Mouse (Mus musculus) neutrophil, adult 65 days (primary cell): Measurements from ENCODE around the gene Otop2. TPM values are rescaled to one million over a fixed set of nuclear protein-coding genes. Genes with fewer than 3 reads are reported as not detected.

Source experiments
- total RNA-seq: library from RNA; stranded (reverse); gene quantifications from 2 replicates; pipeline ENCODE4 v1.2.4, GENCODE M21; 2023

The Otop2 gene
- total RNA-seq = not detected in 2 replicates

GRCm38 (mm10) chr11:115306863-115307262 is at the start of gene Otop2:
Otop2 (plus strand) TSS chr11:115307163.

GRCm38 (mm10) chr11:115267061-115267883 is 39.7 kb upstream of the Otop2 start, which contains the start of gene Grin2c:
Grin2c (minus strand) TSS chr11:115267243.

GRCm38 (mm10) chr11:115276780-115277603 is 30.0 kb upstream of the Otop2 start, which contains the start of gene Fdxr:
Fdxr (minus strand) TSS chr11:115277050.

GRCm38 (mm10) chr11:115297214-115297826 is 9.6 kb upstream of the Otop2 start, which contains the start of gene Fads6:
Fads6 (minus strand) TSS chr11:115297663.

GRCm38 (mm10) chr11:115321906-115322693 is 15.1 kb downstream of the Otop2 start, which contains the start of gene Ush1g:
Ush1g (minus strand) TSS chr11:115322041.

GRCm38 (mm10) chr11:115334531-115334930 is 27.6 kb downstream of the Otop2 start, which contains the start of gene Otop3:
Otop3 (plus strand) TSS chr11:115334731.

GRCm38 (mm10) chr11:115367395-115367944 is 60.5 kb downstream of the Otop2 start, which contains the start of gene Hid1:
Hid1 (minus strand) TSS chr11:115367756.

Other genes starting within 250 kb of the Otop2 start
- 0.36 and 0.66 TPM in 2 replicates for gene Cd300e, start 245.0 kb upstream of the Otop2 start, total RNA-seq
- 11.4 and 12.3 TPM in 2 replicates for gene Rab37, start 215.7 kb upstream of the Otop2 start, total RNA-seq
- 194 and 231 TPM in 2 replicates for gene Cd300lf, start 173.2 kb upstream of the Otop2 start, total RNA-seq
- gene Slc9a3r1, start 143.8 kb upstream of the Otop2 start, total RNA-seq = 170 and 194 TPM in 2 replicates
- 40.2 and 61.4 TPM in 2 replicates for gene Tmem104, start 119.7 kb upstream of the Otop2 start, total RNA-seq
- 18.7 and 19.1 TPM in 2 replicates for gene Nat9, start 119.3 kb upstream of the Otop2 start, total RNA-seq
- gene Grin2c, start 39.9 kb upstream of the Otop2 start, total RNA-seq = not detected in 2 replicates
- 10.2 and 10.4 TPM in 2 replicates for gene Fdxr, start 30.1 kb upstream of the Otop2 start, total RNA-seq
- gene Fads6, start 9.5 kb upstream of the Otop2 start, total RNA-seq = 2.1 and 2.4 TPM in 2 replicates
- gene Ush1g, start 14.9 kb downstream of the Otop2 start, total RNA-seq = not detected in 2 replicates
- not detected in 2 replicates for gene Otop3, start 27.6 kb downstream of the Otop2 start, total RNA-seq
- 0.93 and 0.95 TPM in 2 replicates for gene Hid1, start 60.6 kb downstream of the Otop2 start, total RNA-seq
- 0.14 TPM in 1 of 2 replicates, not detected in the other for gene Cdr2l, start 74.8 kb downstream of the Otop2 start, total RNA-seq
- gene Mrpl58, start 96.6 kb downstream of the Otop2 start, total RNA-seq = 23.7 and 42.3 TPM in 2 replicates
- 166 and 192 TPM in 2 replicates for gene Atp5h, start 112.8 kb downstream of the Otop2 start, total RNA-seq
- 20.6 and 26.8 TPM in 2 replicates for gene Kctd2, start 113.0 kb downstream of the Otop2 start, total RNA-seq
- not detected in 2 replicates for gene Trim80, start 133.4 kb downstream of the Otop2 start, total RNA-seq
- gene Slc16a5, start 155.3 kb downstream of the Otop2 start, total RNA-seq = not detected in 2 replicates
- 79.7 and 93.7 TPM in 2 replicates for gene Armc7, start 168.5 kb downstream of the Otop2 start, total RNA-seq
- gene Nt5c, start 184.7 kb downstream of the Otop2 start, total RNA-seq = 35.0 and 36.8 TPM in 2 replicates
- 107 and 122 TPM in 2 replicates for gene Jpt1, start 207.2 kb downstream of the Otop2 start, total RNA-seq
- gene Sumo2, start 229.1 kb downstream of the Otop2 start, total RNA-seq = 130 and 148 TPM in 2 replicates